Mouse (Mus musculus) erythroblast, embryonic 14.5 days (primary cell): ENCODE results near the gene Gm12569.

Experiments used
- GATA1 ChIP-seq: IDR thresholded peaks from 2 replicates; pipeline ENCODE4 v1.6.1; 2012; ENCODE audit warnings: low read length, inconsistent platforms, mixed read lengths
- TAL1 ChIP-seq: IDR thresholded peaks from 3 replicates; pipeline ENCODE4 v1.6.1; 2012; ENCODE audit warnings: low read length, inconsistent platforms, mixed read lengths

- TF ChIP-seq TAL1 (no peak), GATA1 (no peak)
Measured at GRCm38 (mm10) chr11:51242897-51243296, 22.6 kb downstream of the Gm12569 start.
